Mouse (Mus musculus) intestine, embryonic 16.5 days (tissue): ENCODE measurements at regions not wholly inside any gene's neighbourhood (a gene's known extent, or its start where the extent isn't known, plus 50 kb on each side); places are given as distances from the start of the nearest gene placed in this dataset.

Experiments
- ATAC-seq: fragments of 200-750 bp; cut with Nextera tagmentation; 2 replicates; pipeline ENCODE4 v1.8.0; 2017; ENCODE audit warnings: moderate TSS enrichment, moderate library complexity
- H3K27ac ChIP-seq: fragments of 300-500 bp; sonication (generic); 2 replicates; pipeline ENCODE4 v1.5.1; 2014; ENCODE audit warnings: mild to moderate bottlenecking, low read length
- H3K27me3 ChIP-seq: fragments of 300-500 bp; sonication (generic); replicated peaks from 2 replicates; pipeline ENCODE4 v1.6.1; 2014; ENCODE audit warnings: low read length, control low read depth, mixed read lengths; ENCODE audit not compliant: control insufficient read depth, insufficient read depth
- H3K36me3 ChIP-seq: fragments of 300-500 bp; sonication (generic); 2 replicates; pipeline ENCODE4 v1.6.1; 2014; ENCODE audit warnings: low read length, control low read depth; ENCODE audit not compliant: control insufficient read depth, insufficient read depth
- H3K4me1 ChIP-seq: fragments of 300-500 bp; sonication (generic); 2 replicates; pipeline ENCODE4 v1.6.1; 2014; ENCODE audit warnings: low read length, control low read depth, mixed read lengths; ENCODE audit not compliant: control insufficient read depth, insufficient read depth
- H3K4me2 ChIP-seq: fragments of 300-500 bp; sonication (generic); 2 replicates; pipeline ENCODE4 v1.6.1; 2014; ENCODE audit warnings: low read depth, low read length, control low read depth
- H3K4me3 ChIP-seq: fragments of 300-500 bp; sonication (generic); 2 replicates; pipeline ENCODE4 v1.5.1; 2014; ENCODE audit warnings: mild to moderate bottlenecking, low read length
- H3K9ac ChIP-seq: fragments of 300-500 bp; sonication (generic); 2 replicates; pipeline ENCODE4 v1.6.1; 2014; ENCODE audit warnings: low read depth, low read length
- H3K9me3 ChIP-seq: fragments of 300-500 bp; sonication (generic); 2 replicates; pipeline ENCODE4 v1.6.1; 2016; ENCODE audit warnings: low read length, control low read depth; ENCODE audit not compliant: control insufficient read depth
- WGBS: fragments of 180-500 bp; shearing (Covaris S2); extraction: QIAGEN DNeasy Blood & Tissue Kit; methylation state at CpG from one replicate; pipeline ENCODE4 v1.1.7; 2014; 5-methylcytosine and 5-hydroxymethylcytosine counted together

- no peak overlapping the region for H3K9ac ChIP-seq
- H3K4me1 ChIP-seq = no peaks in the 10 kb centered on the region
- no peaks in the 10 kb centered on the region for H3K27me3 ChIP-seq
- H3K9me3 ChIP-seq = no peaks in the 10 kb centered on the region
- H3K4me3 ChIP-seq = no peak overlapping the region
- H3K27ac ChIP-seq = no peak overlapping the region
- whole genome bisulfite sequencing = 80% methylated on average over 1 of the region's 1 CpGs
- no peak overlapping the region for H3K4me2 ChIP-seq
- no peaks in the 10 kb centered on the region for H3K36me3 ChIP-seq
- ATAC-seq = no peak
Observed at GRCm38 (mm10) chr7:82970599-82970998, 103.5 kb downstream of the Mex3b start.

- no peaks in the 10 kb centered on the region for H3K9me3 ChIP-seq
- H3K27me3 ChIP-seq = no peaks in the 10 kb centered on the region
- H3K4me2 ChIP-seq = no peak overlapping the region
- no peak overlapping the region for H3K4me3 ChIP-seq
- 88% methylated on average over 5 of the region's 5 CpGs for WGBS
- no peaks in the 10 kb centered on the region for H3K4me1 ChIP-seq
- H3K27ac ChIP-seq = no peak overlapping the region
- H3K9ac ChIP-seq = no peak overlapping the region
- no peaks in the 10 kb centered on the region for H3K36me3 ChIP-seq
- ATAC-seq = no peak
Observed at GRCm38 (mm10) chr7:82971244-82971643, 104.1 kb downstream of the Mex3b start.

GRCm38 (mm10) chr7:82972214-82973006 is 105.3 kb downstream of the Mex3b start:
- Histone ChIP-seq H3K4me2 (no peak overlapping the region), H3K27me3 (no peaks in the 10 kb centered on the region), H3K4me3 (no peak overlapping the region), H3K4me1 (no peaks in the 10 kb centered on the region), H3K9me3 (no peaks in the 10 kb centered on the region), H3K27ac (no peak overlapping the region), H3K9ac (no peak overlapping the region), H3K36me3 (no peaks in the 10 kb centered on the region)
- no peak for ATAC-seq
- WGBS = 50% methylated on average over 12 of the region's 12 CpGs

- Histone ChIP-seq H3K27me3 (no peaks in the 10 kb centered on the region), H3K9me3 (no peaks in the 10 kb centered on the region), H3K36me3 (no peaks in the 10 kb centered on the region), H3K4me1 (no peaks in the 10 kb centered on the region), H3K4me2 (no peak overlapping the region), H3K9ac (no peak overlapping the region), H3K4me3 (no peak overlapping the region), H3K27ac (no peak overlapping the region)
- no peak for ATAC-seq
Observed at GRCm38 (mm10) chr7:82990708-82991107, 123.6 kb downstream of the Mex3b start.

- Histone ChIP-seq H3K9ac (no peak overlapping the region), H3K36me3 (no peaks in the 10 kb centered on the region), H3K4me2 (no peak overlapping the region), H3K27me3 (no peaks in the 10 kb centered on the region), H3K9me3 (no peaks in the 10 kb centered on the region), H3K4me1 (no peaks in the 10 kb centered on the region), H3K27ac (no peak overlapping the region), H3K4me3 (no peak overlapping the region)
- ATAC-seq = peak; percentile 13; the same call in 1 of the 2 replicates
- WGBS = 55% methylated on average over 5 of the region's 5 CpGs
Observed at GRCm38 (mm10) chr7:82993136-82993535, 126.0 kb downstream of the Mex3b start.

GRCm38 (mm10) chr7:82998848-82999247 is 131.7 kb downstream of the Mex3b start:
- H3K9ac ChIP-seq = no peak overlapping the region
- H3K9me3 ChIP-seq = no peaks in the 10 kb centered on the region
- H3K27ac ChIP-seq = no peak overlapping the region
- H3K4me2 ChIP-seq = no peak overlapping the region
- WGBS = 75% methylated on average over 2 of the region's 2 CpGs
- no peak overlapping the region for H3K4me3 ChIP-seq
- H3K27me3 ChIP-seq = no peaks in the 10 kb centered on the region
- no peak for ATAC-seq
- H3K4me1 ChIP-seq = no peaks in the 10 kb centered on the region
- H3K36me3 ChIP-seq = no peaks in the 10 kb centered on the region

- H3K4me3 ChIP-seq = no peak overlapping the region
- H3K4me1 ChIP-seq = no peaks in the 10 kb centered on the region
- H3K36me3 ChIP-seq = no peaks in the 10 kb centered on the region
- H3K27ac ChIP-seq = no peak overlapping the region
- no peaks in the 10 kb centered on the region for H3K27me3 ChIP-seq
- H3K9me3 ChIP-seq = no peaks in the 10 kb centered on the region
- whole genome bisulfite sequencing = 84% methylated on average over 4 of the region's 4 CpGs
- H3K4me2 ChIP-seq = no peak overlapping the region
- H3K9ac ChIP-seq = no peak overlapping the region
- no peak for ATAC-seq
Observed at GRCm38 (mm10) chr7:83007540-83007939, 140.4 kb downstream of the Mex3b start.

- no peaks in the 10 kb centered on the region for H3K27me3 ChIP-seq
- no peak for ATAC-seq
- no peaks in the 10 kb centered on the region for H3K9me3 ChIP-seq
- no peaks in the 10 kb centered on the region for H3K36me3 ChIP-seq
- no peaks in the 10 kb centered on the region for H3K4me1 ChIP-seq
- no peak overlapping the region for H3K9ac ChIP-seq
- H3K4me2 ChIP-seq = no peak overlapping the region
- 61% methylated on average over 2 of the region's 2 CpGs for WGBS
- no peak overlapping the region for H3K27ac ChIP-seq
- H3K4me3 ChIP-seq = no peak overlapping the region
Observed at GRCm38 (mm10) chr7:83012145-83012544, 145.0 kb downstream of the Mex3b start.

GRCm38 (mm10) chr7:83014725-83015690 is 147.9 kb downstream of the Mex3b start:
- H3K9ac ChIP-seq = no peak overlapping the region
- ATAC-seq = no peak
- H3K27me3 ChIP-seq = no peaks in the 10 kb centered on the region
- no peaks in the 10 kb centered on the region for H3K4me1 ChIP-seq
- 62% methylated on average over 7 of the region's 7 CpGs for WGBS
- no peak overlapping the region for H3K27ac ChIP-seq
- no peak overlapping the region for H3K4me3 ChIP-seq
- H3K4me2 ChIP-seq = no peak overlapping the region
- no peaks in the 10 kb centered on the region for H3K9me3 ChIP-seq
- no peaks in the 10 kb centered on the region for H3K36me3 ChIP-seq
